Mouse (Mus musculus) heart, adult 8-10 months (tissue): ENCODE measurements around the gene Nt5m. TPM values are rescaled to one million over a fixed set of nuclear protein-coding genes. Genes with fewer than 3 reads are reported as not detected.

Source experiments
- DNase-seq: peaks from one replicate; pipeline ENCODE4 v3.0.0; 2022; ENCODE audit warnings: low spot score
- total RNA-seq, 4 experiments: library from RNA; stranded (reverse); gene quantifications; 2 replicates each; pipeline ENCODE4 v1.2.4; 2022

Nt5m gene
- total RNA-seq, 4 experiments from 2014 or later = 24.3 to 32.0 (median 26.8) TPM

GRCm38 (mm10) chr11:59839459-59840126 is 346 bp downstream of the Nt5m start, which contains the start of gene Cops3:
TSS of gene Cops3 (minus strand) at chr11:59839838.
- DNase-seq = peak; percentile 97

GRCm38 (mm10) chr11:59846311-59846710 is 7.1 kb downstream of the Nt5m start:
- no peak for DNase-seq

GRCm38 (mm10) chr11:59847131-59847530 is 7.9 kb downstream of the Nt5m start:
- peak; percentile 26 for DNase-seq

GRCm38 (mm10) chr11:59847891-59848884 is 8.9 kb downstream of the Nt5m start:
- peak; percentile 80 for DNase-seq

- DNase-seq = no peak
Observed at GRCm38 (mm10) chr11:59852865-59853264, 13.6 kb downstream of the Nt5m start.

GRCm38 (mm10) chr11:59860467-59860866 is 21.2 kb downstream of the Nt5m start:
- DNase-seq = no peak

- no peak for DNase-seq
Observed at GRCm38 (mm10) chr11:59864316-59864715, 25.1 kb downstream of the Nt5m start.

GRCm38 (mm10) chr11:59872124-59872523 is 32.9 kb downstream of the Nt5m start:
- DNase-seq = no peak

- DNase-seq = peak; percentile 74
Observed at GRCm38 (mm10) chr11:59880031-59880430, 40.8 kb downstream of the Nt5m start.

- DNase-seq = peak; percentile 55
Observed at GRCm38 (mm10) chr11:59885217-59885986, 46.2 kb downstream of the Nt5m start.

GRCm38 (mm10) chr11:59886952-59887351 is 47.7 kb downstream of the Nt5m start:
- no peak for DNase-seq

GRCm38 (mm10) chr11:59888151-59888550 is 48.9 kb downstream of the Nt5m start:
- no peak for DNase-seq

- no peak for DNase-seq
Observed at GRCm38 (mm10) chr11:59891854-59892253, 52.6 kb downstream of the Nt5m start.

- no peak for DNase-seq
Observed at GRCm38 (mm10) chr11:59893153-59893788, 54.0 kb downstream of the Nt5m start.

- no peak for DNase-seq
Observed at GRCm38 (mm10) chr11:59894916-59895315, 55.7 kb downstream of the Nt5m start.

GRCm38 (mm10) chr11:59895316-59895715 is 56.1 kb downstream of the Nt5m start:
- DNase-seq = no peak

GRCm38 (mm10) chr11:59897981-59898599 is 58.8 kb downstream of the Nt5m start:
- DNase-seq = no peak

GRCm38 (mm10) chr11:59899711-59900685 is 60.8 kb downstream of the Nt5m start:
- DNase-seq = peak; percentile 68

- peak; percentile 19 for DNase-seq
Observed at GRCm38 (mm10) chr11:59900995-59901394, 61.7 kb downstream of the Nt5m start.
